Mouse (Mus musculus): ENCODE results near the gene Kcnj14.
A peak's percentile ranks its signal among the peaks of the same experiment; 100 is the strongest.

The Kcnj14 gene

DNA sequence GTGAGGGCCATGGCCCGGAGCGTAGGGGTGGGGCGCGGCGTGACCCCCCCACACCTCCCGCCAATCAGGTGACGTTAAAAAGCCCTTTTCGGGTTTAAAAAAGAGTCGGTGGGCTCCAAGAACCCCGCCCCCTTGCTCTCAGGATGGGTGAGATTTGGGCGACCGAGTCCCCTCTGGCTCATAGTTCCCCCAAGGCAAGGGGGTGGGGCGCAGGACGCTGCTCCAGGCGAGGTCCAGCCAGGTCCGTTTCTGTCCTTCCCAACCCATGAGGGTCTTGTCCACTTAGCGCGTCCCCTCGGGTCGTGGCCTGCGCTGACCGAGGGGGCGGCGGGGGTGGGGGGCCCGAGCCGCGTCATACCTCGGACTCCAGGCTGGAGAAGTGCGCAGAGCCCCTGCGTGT is 7.8 kb upstream of the Kcnj14 start:
- DNase-seq (ENCODE audit: low read depth, low spot score), result no peak

DNA sequence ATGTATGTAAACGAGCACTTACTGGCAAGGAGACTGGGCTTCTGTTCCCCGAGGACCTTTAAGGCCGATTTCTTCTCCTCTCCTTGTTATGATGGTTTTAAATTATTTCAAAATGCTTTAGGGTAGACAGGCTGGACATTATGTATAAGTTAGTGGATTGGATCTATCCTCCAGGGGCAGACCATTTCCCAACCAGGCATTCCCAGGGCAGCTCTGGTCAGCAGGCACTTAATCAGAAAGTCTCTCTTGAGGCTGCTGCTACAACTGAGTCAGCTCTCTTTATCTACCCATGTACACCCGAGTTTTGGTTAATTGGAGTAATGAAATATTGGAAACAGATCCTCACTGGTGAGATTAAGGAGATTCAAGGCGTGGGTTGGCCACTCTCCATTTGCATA is 6.5 kb upstream of the Kcnj14 start:
- DNase-seq (ENCODE audit: low read depth, low spot score), result no peak

DNA sequence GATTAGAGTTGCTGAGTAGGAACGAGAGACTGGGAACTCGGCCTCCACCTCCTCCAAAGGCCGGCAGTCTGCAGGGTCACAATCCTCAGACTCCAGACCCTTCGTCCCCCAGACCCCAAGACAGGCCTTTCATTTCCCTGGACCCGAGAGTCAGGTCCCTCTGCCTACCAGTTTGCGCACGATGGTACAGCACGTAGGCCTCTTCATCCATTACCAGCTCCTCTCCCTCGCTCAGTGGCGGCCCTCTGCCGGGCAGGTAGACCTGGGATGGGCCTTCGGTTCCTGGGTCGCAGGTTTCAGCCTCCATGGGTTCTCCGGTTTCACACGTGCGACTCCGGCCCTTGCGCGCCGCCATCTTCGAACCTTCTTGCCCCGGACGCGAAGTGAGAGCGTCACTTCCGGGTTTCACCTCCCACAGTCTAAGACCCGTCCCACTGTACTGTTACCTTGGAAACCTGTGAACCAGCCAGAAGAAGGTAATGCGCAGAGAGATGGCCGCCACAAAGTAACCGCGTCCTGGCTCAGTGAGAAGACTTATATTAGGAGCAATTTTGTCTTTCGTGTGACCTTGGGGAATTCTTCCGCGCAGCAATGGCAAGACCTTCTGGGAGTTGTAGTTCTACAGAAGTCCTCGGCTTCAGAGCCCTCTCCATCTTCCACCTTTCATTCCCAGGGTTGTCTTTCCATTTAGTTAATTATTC is 6.0 kb upstream of the Kcnj14 start, which contains the start of gene Grwd1:
Grwd1 (minus strand) TSS at position 518 of the 701 bp plus-strand sequence.
- peak; percentile 86 for DNase-seq (ENCODE audit: low read depth, low spot score)

DNA sequence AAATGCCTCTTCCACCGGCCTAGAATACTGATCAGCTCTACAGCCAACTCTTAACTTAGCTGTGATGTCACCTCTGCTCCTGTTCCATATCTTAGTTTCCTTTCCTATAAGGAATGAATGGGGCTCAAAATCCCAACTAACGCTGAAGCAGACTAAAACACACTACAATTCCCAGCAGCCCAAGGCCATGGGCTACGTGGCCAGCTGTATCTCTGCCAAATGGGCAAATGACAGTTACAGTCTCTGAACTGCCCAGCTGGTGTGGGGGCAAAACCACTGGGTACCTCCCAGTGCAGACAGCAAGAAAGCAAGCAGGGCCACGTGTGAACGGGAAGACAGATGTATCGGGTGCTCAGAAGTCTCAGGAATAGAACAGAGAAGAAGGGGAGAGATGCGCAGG is 2.0 kb upstream of the Kcnj14 start:
- DNase-seq (ENCODE audit: low read depth, low spot score), result no peak

GRCm38 (mm10) chr7:45820913-45821312 is 3.7 kb downstream of the Kcnj14 start:
- no peak for DNase-seq (ENCODE audit: low read depth, low spot score)

DNA sequence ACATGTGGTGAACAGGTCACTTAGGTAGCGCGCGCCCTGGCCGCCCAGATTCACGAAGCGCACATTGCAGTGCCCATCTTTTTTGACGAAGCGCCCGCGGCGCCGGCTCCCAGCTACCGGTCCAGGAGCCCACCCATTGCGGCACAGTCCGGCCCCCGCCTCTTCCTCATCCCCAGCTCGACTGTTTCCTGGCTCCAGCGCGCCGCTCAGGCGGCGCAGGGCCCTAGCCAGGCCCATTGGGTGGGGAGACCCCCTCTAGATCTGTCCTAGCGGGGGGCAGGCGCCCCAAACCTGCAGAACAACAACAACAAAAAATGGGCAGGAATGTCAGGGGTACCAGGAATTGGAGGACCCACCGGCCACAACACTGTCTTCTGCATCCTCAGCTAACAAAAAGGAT is 4.7 kb downstream of the Kcnj14 start:
- no peak for DNase-seq (ENCODE audit: low read depth, low spot score)

DNA sequence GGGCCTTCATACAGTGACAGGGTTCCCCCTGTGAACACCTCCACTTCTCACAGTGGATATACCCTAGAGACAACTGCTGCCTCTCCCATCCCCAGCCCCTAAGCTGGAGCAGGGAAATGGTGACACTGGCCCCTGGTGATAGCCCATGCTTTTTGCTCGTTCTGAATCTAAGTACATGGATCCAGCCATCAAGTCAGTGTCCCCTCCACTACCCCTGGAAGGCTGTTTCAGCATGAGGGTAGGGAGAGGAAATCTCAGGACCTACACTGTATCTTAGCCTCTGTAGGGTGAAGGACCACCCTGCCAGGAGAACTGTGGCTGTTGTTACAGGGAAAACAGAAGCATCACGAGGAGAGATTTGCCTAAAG is 8.6 kb downstream of the Kcnj14 start:
- no peak for DNase-seq (ENCODE audit: low read depth, low spot score)

DNA sequence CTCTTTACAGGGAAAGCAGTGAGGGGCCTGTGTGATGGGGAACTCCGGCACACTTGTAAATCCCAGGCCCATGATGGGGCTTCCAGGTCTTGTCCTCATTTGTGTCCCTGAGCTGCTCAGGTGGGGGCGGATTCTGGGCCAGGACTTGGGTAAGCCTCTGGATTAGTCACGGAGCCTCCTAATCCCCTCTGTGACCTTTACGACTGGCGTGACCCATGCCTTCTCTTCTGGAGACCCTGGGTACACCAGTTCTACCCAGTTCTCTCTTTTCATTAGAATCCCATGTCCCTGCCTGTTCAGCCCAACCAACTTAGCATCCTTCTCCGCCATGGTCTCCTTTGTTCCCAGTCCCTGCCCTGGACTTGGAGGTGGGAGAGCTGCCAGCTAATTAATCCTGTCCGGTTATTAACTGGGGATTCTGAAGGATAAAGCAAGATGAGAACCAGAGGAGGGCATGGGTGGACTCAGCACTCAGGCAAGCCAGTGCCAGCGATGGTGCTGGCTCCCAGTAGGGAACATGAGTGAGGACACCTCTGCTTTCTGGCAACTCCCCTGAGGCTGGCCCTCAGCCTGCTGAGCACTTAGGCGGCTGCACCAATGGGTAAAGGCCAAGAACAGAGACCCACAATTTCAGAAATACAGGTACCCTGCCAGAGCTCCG is 9.1 kb downstream of the Kcnj14 start:
- peak; percentile 92 for DNase-seq (ENCODE audit: low read depth, low spot score)

- DNase-seq (ENCODE audit: low read depth, low spot score), result no peak
Measured at GRCm38 (mm10) chr7:45814841-45815240, 9.7 kb downstream of the Kcnj14 start.

GRCm38 (mm10) chr7:45813787-45814779 is 10.5 kb downstream of the Kcnj14 start, which contains the start of gene Cyth2:
Cyth2 (minus strand) TSS chr7:45814581.
- DNase-seq (ENCODE audit: low read depth, low spot score), result peak; percentile 100

DNA sequence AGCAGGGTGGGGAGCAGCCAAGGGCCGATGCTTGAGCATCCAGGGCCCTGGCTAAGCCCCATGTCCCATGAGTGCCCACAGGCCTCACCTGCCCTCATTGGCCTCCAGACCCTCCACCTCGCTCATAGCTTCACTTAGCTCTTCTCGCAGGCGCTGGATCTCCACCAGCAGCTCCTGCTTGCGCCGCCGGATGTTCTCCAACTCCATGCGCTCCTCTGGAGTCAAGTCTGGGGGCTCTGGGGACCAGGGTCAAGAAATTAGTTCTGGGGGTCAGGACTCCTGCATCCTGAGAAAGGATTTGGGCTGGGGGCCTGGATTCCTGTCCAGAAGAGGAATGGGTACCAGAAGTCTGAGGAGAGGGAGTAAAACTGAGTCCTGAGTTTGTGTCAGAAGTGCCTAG is 11.7 kb downstream of the Kcnj14 start:
- no peak for DNase-seq (ENCODE audit: low read depth, low spot score)

DNA sequence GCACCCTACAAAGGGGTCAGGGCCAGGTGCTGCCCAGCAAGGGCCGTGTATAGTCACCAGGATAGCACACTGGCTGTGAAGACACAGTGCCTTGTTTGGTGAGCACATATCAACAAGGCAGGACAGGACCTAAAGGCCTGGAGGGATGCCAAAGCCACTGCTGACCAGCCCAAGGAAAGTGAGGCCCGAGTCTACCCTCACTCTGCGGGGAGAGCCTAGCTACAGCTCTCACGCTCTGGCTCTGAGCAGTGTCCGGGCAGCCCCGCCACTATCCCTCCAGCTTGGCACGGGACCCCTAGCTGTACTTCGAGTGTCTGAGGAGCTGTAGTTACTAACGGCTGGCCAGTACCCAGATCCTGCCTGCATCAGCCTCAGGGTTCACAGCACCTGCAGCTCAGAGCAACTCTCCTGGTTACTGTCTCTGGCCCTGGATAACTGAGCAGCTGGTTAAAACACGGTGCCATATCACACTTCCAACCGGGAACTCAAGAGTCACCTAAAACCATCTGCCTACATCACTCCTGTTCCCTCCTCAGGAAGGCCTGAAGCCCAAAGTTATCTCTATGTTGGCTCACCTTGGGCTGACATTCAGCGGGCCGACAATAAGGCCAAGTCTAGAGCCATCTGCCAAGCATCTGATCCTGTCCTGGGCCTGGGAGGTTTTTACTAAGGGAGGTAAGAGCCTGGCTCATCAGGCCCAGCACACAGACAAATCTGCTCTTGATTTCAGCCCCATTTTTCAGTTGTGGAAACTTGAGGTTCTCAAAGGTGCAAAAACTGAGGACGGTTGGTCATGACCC is 15.1 kb downstream of the Kcnj14 start:
- no peak for DNase-seq (ENCODE audit: low read depth, low spot score)

GRCm38 (mm10) chr7:45808471-45808870 is 16.1 kb downstream of the Kcnj14 start:
- no peak for DNase-seq (ENCODE audit: low read depth, low spot score)

GRCm38 (mm10) chr7:45805941-45806340 is 18.6 kb downstream of the Kcnj14 start:
- DNase-seq (ENCODE audit: low read depth, low spot score), result no peak

GRCm38 (mm10) chr7:45802551-45802950 is 22.0 kb downstream of the Kcnj14 start:
- DNase-seq (ENCODE audit: low read depth, low spot score), result no peak

DNA sequence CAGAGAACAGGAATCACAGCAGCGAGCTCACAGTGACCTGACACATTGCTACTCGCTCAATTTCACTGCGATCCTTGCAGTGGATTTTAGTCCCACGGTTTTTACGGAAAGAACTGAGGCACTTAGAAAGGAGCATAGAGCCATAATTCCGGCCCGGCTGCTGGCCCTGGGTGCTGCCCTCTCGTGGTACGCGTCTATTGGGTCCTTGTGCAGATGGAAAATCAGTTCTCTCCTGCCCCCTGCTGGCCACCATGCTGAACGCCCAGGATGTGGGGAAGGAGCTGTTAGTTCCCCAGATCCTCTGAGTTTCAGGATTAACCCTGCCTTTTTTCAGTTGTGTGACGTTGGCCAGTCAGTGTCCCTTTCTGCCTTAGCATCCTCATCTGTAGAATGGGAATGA is 23.2 kb downstream of the Kcnj14 start:
- peak; percentile 83 for DNase-seq (ENCODE audit: low read depth, low spot score)

- no peak for DNase-seq (ENCODE audit: low read depth, low spot score)
Measured at GRCm38 (mm10) chr7:45800546-45801204, 23.9 kb downstream of the Kcnj14 start.

GRCm38 (mm10) chr7:45800001-45800400 is 24.6 kb downstream of the Kcnj14 start:
- no peak for DNase-seq (ENCODE audit: low read depth, low spot score)

DNA sequence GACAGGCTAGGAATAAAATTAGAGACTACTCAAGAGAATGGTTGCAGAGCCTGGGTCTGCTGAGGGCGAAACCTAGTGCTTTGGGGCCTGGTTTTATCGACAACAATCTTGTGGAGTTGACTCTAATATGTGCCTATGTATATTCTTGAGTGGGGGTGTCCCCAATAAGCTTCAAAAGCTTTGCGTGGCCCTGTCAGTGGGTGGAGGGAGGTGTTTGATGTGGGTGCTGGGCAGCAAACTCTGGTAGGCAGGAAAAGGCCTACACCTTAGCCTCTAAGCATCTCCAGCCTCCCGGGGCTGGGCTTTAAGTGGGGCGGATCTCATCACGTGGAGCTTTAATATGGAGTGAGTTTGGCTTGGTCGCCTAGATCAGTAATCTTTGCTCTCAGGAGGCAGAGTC is 25.7 kb downstream of the Kcnj14 start:
- DNase-seq (ENCODE audit: low read depth, low spot score), result no peak

- no peak for DNase-seq (ENCODE audit: low read depth, low spot score)
Measured at GRCm38 (mm10) chr7:45798511-45798836, 26.1 kb downstream of the Kcnj14 start.
